Mouse (Mus musculus) adrenal gland, adult 8-10 months (tissue): ENCODE measurements around the gene AB124611. TPM values are rescaled to one million over a fixed set of nuclear protein-coding genes. Genes with fewer than 3 reads are reported as not detected.
"Not testable (repeated sequence)": the region's sequence is repeated elsewhere in the genome, so short reads cannot be mapped to it uniquely, and the experiment has no call there.

Source experiments
- DNase-seq: peaks from one replicate; pipeline ENCODE4 v3.0.0; 2022
- total RNA-seq, 4 experiments: library from RNA; stranded (reverse); gene quantifications; 2 replicates each; pipeline ENCODE4 v1.2.4; 2022

The AB124611 gene
- total RNA-seq, result 1 to 10 TPM in 3 of 4 experiments, under 1 TPM in 1; 0.77 to 2.3 (median 1.6) TPM

- no peak for DNase-seq
These were observed at the start of gene AB124611 for GRCm38 (mm10) chr9:21525937-21526633. Gene AB124611, plus strand, starts transcription at chr9:21526176.

- DNase-seq, result no peak
These were observed 48.3 kb upstream of the AB124611 start for GRCm38 (mm10) chr9:21477707-21478106.

GRCm38 (mm10) chr9:21484065-21484464, 41.9 kb upstream of the AB124611 start:
- DNase-seq, result no peak

GRCm38 (mm10) chr9:21488246-21488645, 37.7 kb upstream of the AB124611 start:
- DNase-seq, result not testable (repeated sequence)

GRCm38 (mm10) chr9:21490696-21491095, 35.3 kb upstream of the AB124611 start:
- no peak for DNase-seq

- DNase-seq, result no peak
These were observed 32.1 kb upstream of the AB124611 start for GRCm38 (mm10) chr9:21493907-21494306.

- DNase-seq, result no peak
These were observed 31.2 kb upstream of the AB124611 start for GRCm38 (mm10) chr9:21494726-21495125.

- DNase-seq, result no peak
These were observed 29.5 kb upstream of the AB124611 start for GRCm38 (mm10) chr9:21496308-21497049.

- no peak for DNase-seq
These were observed 28.9 kb upstream of the AB124611 start for GRCm38 (mm10) chr9:21497050-21497542.

GRCm38 (mm10) chr9:21497664-21498063, 28.3 kb upstream of the AB124611 start:
- DNase-seq, result no peak

GRCm38 (mm10) chr9:21498284-21498902, 27.6 kb upstream of the AB124611 start:
- no peak for DNase-seq

GRCm38 (mm10) chr9:21503352-21503751, 22.6 kb upstream of the AB124611 start:
- DNase-seq, result no peak

GRCm38 (mm10) chr9:21505767-21506166, 20.2 kb upstream of the AB124611 start:
- no peak for DNase-seq

- DNase-seq, result no peak
These were observed 18.1 kb upstream of the AB124611 start for GRCm38 (mm10) chr9:21507753-21508430.

GRCm38 (mm10) chr9:21508871-21509404, 17.0 kb upstream of the AB124611 start:
- DNase-seq, result no peak

- DNase-seq, result peak; percentile 94
These were observed 15.9 kb upstream of the AB124611 start, which contains the start of gene Tmed1 for GRCm38 (mm10) chr9:21509772-21510688. Gene Tmed1, minus strand, starts transcription at chr9:21510252.

- no peak for DNase-seq
These were observed 15.3 kb upstream of the AB124611 start for GRCm38 (mm10) chr9:21510689-21511015.

GRCm38 (mm10) chr9:21511052-21511451, 14.9 kb upstream of the AB124611 start:
- no peak for DNase-seq

GRCm38 (mm10) chr9:21513466-21513865, 12.5 kb upstream of the AB124611 start:
- no peak for DNase-seq

- no peak for DNase-seq
These were observed 8.0 kb upstream of the AB124611 start for GRCm38 (mm10) chr9:21517947-21518495.

- DNase-seq, result not testable (repeated sequence)
These were observed 7.3 kb upstream of the AB124611 start for GRCm38 (mm10) chr9:21518690-21519089.
